Mouse (Mus musculus): Measurements from ENCODE around the gene Lurap1. TPM values are rescaled to one million over a fixed set of nuclear protein-coding genes. Genes with fewer than 3 reads are reported as not detected.

Gene Lurap1
- polyA plus RNA-seq, 1 experiment from 2014 or later, result 2.2 TPM

DNA sequence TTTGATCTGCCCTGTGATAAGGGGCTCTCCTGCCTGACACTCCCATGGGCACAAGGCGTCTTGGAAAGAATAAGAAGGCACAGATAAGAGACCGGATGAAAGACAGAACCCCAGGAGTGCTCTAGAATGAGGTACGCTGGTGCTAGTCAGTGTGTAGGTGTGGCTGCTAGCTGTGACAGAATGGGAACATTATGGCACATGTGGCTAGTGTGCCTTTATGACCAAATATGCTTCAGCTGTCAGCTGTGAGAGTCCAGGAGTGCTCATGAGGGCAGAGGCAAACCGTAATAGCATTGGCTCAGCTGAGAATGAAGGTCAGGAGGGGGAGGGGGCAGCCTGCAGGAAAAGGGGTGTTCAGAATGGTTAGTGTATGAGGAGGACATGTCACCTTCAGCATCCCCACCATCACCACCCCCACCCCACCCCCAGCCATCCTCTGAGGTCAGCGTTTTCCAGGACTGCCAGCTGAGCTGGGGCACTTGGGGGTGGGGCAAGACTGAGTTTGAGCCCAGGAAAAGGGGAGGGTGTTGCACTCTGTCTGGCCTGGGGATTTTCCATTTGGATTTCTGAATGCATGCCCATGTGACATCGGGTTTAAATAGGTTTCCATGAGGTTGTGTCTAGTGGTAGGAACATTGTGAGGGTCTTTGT is 23.5 kb upstream of the Lurap1 start:
- ATAC-seq, result no peak
- Histone ChIP-seq H3K9ac (replicated peaks) (no peak overlapping the region), H3K27ac (no peak overlapping the region), H3K36me3 (no peaks in the 10 kb centered on the region), H3K4me2 (replicated peaks) (no peak overlapping the region), H3K4me3 (replicated peaks) (no peak overlapping the region), H3K4me1 (replicated peaks) (peaks cover 33% of the 10 kb centered on the region), H3K27me3 (no peaks in the 10 kb centered on the region), H3K9me3 (no peaks in the 10 kb centered on the region)
- WGBS, result 42% methylated on average over 6 of the region's 6 CpGs

DNA sequence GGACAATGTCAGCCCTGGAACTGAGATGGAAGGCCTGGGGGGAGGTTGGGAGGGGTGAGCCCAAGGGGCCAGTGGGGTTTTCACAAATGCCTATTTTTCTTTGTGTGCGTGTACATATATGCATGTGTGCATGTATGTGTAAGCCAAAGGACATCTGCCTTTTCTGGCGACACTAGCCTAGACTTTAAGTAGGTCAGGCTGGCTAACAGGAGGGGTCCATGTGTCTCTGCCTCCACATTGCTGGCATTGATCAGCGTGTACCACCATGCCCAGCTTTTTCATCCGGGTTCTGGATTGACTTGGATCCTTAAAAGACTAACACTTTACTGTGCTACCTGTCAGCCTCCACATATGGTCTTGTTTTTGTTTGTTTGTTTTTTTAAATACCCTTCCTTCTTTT is 22.6 kb upstream of the Lurap1 start:
- H3K4me3 ChIP-seq (replicated peaks), result no peak overlapping the region
- H3K27ac ChIP-seq, result no peak overlapping the region
- peaks cover 33% of the 10 kb centered on the region for H3K4me1 ChIP-seq (replicated peaks)
- no peak overlapping the region for H3K9ac ChIP-seq (replicated peaks)
- H3K4me2 ChIP-seq (replicated peaks), result no peak overlapping the region
- WGBS, result 94% methylated on average over 4 of the region's 4 CpGs
- H3K9me3 ChIP-seq, result no peaks in the 10 kb centered on the region
- no peaks in the 10 kb centered on the region for H3K27me3 ChIP-seq
- H3K36me3 ChIP-seq, result no peaks in the 10 kb centered on the region
- ATAC-seq, result no peak

DNA sequence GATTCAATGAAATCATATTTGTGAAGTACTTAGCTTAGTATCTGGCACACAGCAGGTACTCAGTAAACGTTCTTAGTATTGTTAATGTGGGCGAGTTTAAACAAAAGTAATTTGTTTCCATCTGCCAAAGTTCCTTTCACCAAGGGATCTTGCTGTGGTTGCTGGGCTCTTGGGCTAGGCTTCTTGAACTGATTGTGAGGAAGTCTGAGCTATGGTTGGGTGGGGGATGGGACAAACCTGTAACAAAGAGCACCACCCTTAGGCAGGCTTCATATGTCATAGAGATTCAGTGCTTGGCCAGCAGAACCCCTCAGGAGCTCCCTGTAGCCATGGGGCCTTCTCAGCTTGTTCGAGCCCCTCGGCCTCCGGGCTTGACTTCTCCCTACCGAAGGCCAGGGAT is 21.9 kb upstream of the Lurap1 start, which contains the start of the genes 1700042G07Rik and Gm49337:
Gene 1700042G07Rik, plus strand, starts transcription at position 301 of the 400 bp plus-strand sequence.
Gene Gm49337, plus strand, starts transcription at position 313 of the 400 bp plus-strand sequence.
- 89% methylated on average over 6 of the region's 6 CpGs for WGBS
- no peaks in the 10 kb centered on the region for H3K27me3 ChIP-seq
- H3K9ac ChIP-seq (replicated peaks), result no peak within 1 kb of the TSS
- peaks cover 33% of the 10 kb centered on the region for H3K4me1 ChIP-seq (replicated peaks)
- no peak for ATAC-seq
- H3K4me3 ChIP-seq (replicated peaks), result no peak within 1 kb of the TSS
- no peaks in the 10 kb centered on the region for H3K9me3 ChIP-seq
- no peaks in the 10 kb centered on the region for H3K36me3 ChIP-seq
- H3K4me2 ChIP-seq (replicated peaks), result no peak within 1 kb of the TSS
- H3K27ac ChIP-seq, result no peak within 1 kb of the TSS

DNA sequence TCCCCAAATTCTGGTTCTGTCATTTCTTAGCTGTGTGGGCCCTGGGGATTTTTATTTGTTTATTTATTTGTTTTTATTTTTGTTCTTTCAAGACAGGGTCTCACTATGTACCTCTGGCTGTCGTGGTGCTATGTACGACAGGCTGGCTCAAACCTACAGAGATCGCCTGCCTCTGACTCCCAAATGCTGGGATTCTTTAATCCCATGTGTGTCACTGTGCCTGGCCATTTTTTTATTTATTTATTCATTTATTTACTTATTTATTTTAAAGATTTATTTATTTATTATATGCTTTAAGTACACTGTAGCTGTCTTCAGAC is 18.2 kb upstream of the Lurap1 start:
- Histone ChIP-seq H3K4me1 (replicated peaks) (peaks cover 3% of the 10 kb centered on the region; the same call in 1 of the 2 replicates), H3K36me3 (no peaks in the 10 kb centered on the region), H3K27ac (no peak overlapping the region), H3K4me3 (replicated peaks) (no peak overlapping the region), H3K9ac (replicated peaks) (no peak overlapping the region), H3K9me3 (no peaks in the 10 kb centered on the region), H3K27me3 (no peaks in the 10 kb centered on the region), H3K4me2 (replicated peaks) (no peak overlapping the region)
- WGBS, result 73% methylated on average over 3 of the region's 3 CpGs
- peak; percentile 46 for ATAC-seq

DNA sequence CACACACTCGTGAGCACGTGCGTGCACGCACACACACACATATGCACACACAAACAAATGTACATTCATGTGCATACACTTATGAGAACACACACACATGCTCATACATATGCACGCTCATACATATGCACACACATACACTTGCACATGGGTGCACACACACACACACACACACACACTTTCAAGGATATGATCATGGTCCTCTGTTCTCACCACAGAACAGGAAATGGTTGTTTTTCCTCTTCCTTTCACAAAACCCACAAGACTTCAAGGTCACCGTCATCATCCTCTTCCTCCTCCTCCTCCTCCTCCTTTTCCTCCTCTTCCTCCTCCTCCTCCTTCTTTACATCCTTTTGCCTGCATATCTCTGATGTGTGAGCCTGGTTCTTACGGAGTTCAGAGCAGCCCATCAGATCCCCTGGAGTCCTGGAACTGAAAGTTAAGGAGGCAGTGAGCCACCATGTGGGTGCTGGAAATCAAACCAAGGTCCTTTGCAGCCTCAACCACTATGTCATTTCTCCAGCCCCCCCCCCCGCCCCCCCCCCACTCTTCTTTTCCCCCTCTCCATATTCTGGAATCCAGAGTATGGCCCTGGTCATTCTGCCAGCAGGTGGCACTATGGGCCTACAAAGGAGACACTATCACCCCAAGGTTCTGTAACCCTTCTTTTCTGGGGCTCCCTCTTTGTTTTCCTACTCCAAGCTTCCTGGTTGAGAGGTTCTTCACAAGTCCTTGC is 17.6 kb upstream of the Lurap1 start:
- H3K27ac ChIP-seq, result no peak overlapping the region
- ATAC-seq, result peak; percentile 84
- 86% methylated on average over 7 of the region's 8 CpGs for WGBS
- H3K27me3 ChIP-seq, result no peaks in the 10 kb centered on the region
- no peaks in the 10 kb centered on the region for H3K36me3 ChIP-seq
- H3K4me1 ChIP-seq (replicated peaks), result no peaks in the 10 kb centered on the region
- no peak overlapping the region for H3K9ac ChIP-seq (replicated peaks)
- no peak overlapping the region for H3K4me3 ChIP-seq (replicated peaks)
- H3K9me3 ChIP-seq, result no peaks in the 10 kb centered on the region
- H3K4me2 ChIP-seq (replicated peaks), result no peak overlapping the region

DNA sequence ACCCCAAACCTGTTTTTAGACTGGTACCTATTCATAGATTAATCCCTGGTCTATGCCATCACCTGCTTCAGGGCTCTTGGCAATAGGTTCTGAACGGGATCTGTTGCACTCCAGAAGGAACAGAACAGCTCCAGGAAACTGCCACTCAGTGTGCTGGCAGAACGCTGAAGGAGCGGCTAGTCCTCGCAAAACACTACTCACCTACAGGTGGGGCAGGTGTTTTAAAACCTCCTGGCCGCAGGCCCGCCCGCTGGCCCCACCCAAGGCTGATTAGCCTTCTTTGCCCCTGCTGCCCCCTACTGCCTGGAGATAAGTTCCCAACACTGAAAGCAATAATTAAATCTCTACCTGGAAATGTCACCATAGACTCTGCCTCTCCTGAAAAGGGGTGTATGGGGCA is 16.3 kb upstream of the Lurap1 start, which contains the start of gene Tspan1:
Gene Tspan1, minus strand, starts transcription at position 198 of the 400 bp plus-strand sequence.
- H3K4me3 ChIP-seq (replicated peaks), result no peak within 1 kb of the TSS
- H3K4me2 ChIP-seq (replicated peaks), result no peak within 1 kb of the TSS
- no peak within 1 kb of the TSS for H3K9ac ChIP-seq (replicated peaks)
- no peaks in the 10 kb centered on the region for H3K27me3 ChIP-seq
- H3K9me3 ChIP-seq, result no peaks in the 10 kb centered on the region
- H3K4me1 ChIP-seq (replicated peaks), result no peaks in the 10 kb centered on the region
- no peak within 1 kb of the TSS for H3K27ac ChIP-seq
- H3K36me3 ChIP-seq, result no peaks in the 10 kb centered on the region
- WGBS, result 42% methylated on average over 7 of the region's 7 CpGs
- ATAC-seq, result no peak

DNA sequence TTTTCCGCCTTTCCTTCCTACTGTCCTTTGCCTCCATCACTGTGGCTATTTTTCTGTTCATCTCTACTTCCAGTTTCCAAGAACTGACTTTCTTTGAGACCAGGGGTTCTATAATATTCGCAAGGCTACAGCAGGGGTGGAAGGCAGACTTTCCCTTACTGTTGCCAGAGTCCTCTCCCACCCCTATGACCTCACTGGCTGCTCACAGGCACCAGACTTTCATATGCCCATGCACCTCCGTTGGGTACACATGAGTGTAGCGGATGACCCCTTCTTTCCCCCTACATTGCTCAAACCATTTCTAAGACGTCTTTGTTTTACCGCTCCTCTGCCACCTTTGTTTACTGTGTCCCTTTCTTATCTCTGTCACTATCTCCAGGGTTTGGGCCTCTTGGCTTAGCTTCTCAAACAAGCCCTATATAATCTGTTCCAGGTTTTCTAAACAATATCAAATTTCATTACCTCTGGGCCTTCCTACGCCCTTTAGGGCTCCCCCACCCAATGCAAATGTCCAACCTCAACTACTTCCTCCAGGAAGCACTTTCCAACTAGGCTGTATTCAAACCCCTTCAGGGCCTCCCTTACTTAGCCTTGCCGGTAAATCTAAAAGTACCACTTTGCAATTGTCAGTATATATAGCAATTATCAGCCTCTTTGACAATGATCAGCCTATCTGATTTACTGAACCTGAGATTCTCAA is 14.7 kb upstream of the Lurap1 start:
- Histone ChIP-seq H3K27me3 (no peaks in the 10 kb centered on the region), H3K9ac (replicated peaks) (no peak overlapping the region), H3K4me1 (replicated peaks) (no peaks in the 10 kb centered on the region), H3K9me3 (no peaks in the 10 kb centered on the region), H3K4me2 (replicated peaks) (no peak overlapping the region), H3K4me3 (replicated peaks) (no peak overlapping the region), H3K36me3 (no peaks in the 10 kb centered on the region), H3K27ac (no peak overlapping the region)
- WGBS, result 85% methylated on average over 8 of the region's 8 CpGs
- ATAC-seq, result no peak

DNA sequence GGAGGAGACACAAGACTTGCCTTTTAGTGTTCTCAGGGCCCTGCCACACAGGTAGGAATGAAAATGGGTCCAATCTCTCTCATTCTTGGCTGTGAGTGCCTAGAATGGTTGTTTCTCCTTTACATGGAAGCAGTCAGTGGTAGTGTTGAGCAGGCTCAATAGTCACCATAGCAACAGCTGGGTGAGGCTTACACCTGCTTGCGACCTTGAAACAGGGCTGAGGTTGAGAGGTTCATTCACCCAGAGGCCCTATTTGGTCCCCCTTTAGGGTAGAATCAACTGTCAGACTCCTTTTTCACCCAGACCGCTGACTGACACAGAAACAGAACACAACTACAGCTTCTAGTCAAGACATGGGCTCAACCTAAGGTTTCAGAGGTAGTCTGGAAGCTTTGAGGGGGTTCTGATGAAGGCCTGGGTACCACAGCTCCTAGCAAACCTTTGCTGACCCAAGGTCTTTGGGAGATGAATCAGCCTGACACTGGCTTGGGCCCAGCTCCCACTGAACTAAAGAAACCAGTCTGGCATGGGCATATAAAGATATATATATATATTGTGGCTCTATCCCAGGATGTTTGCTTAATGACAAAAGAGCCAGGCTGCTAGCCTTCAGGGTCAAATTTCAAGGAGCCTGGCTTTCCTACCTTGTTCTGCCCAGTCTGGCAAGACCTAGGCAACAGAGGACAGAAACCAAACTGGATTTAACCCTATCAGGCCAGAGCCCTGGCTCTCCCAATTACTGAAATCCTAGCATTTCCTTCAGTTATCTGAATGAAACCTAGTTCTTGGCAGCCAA is 13.8 kb upstream of the Lurap1 start:
- Histone ChIP-seq H3K27ac (no peak overlapping the region), H3K36me3 (peaks cover under 1% of the 10 kb centered on the region; the same call in 1 of the 2 replicates), H3K27me3 (no peaks in the 10 kb centered on the region), H3K9ac (replicated peaks) (no peak overlapping the region), H3K4me1 (replicated peaks) (no peaks in the 10 kb centered on the region), H3K4me2 (replicated peaks) (no peak overlapping the region), H3K9me3 (no peaks in the 10 kb centered on the region), H3K4me3 (replicated peaks) (no peak overlapping the region)
- no peak for ATAC-seq
- 80% methylated on average over 2 of the region's 2 CpGs for WGBS

DNA sequence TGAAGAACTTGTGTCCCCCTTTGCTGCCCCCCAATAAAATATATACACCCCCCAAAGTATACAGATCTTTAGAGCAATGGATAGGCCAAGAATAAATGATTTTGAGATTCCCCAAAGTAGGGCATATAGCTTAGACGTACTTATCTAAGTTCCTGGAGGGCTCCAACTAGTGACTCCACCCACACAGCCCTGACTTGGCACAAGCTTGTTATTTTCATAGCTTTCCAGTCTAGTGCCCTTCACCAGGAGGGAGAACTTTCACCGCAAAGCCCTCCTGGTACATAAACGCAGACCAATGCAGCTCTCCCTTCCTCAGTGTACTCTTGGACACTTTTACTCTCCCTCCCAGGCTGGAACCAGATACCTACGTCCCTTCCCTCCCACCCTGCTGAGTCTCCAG is 11.0 kb upstream of the Lurap1 start:
- H3K27me3 ChIP-seq, result no peaks in the 10 kb centered on the region
- H3K4me1 ChIP-seq (replicated peaks), result no peaks in the 10 kb centered on the region
- H3K4me3 ChIP-seq (replicated peaks), result no peak overlapping the region
- peaks cover 29% of the 10 kb centered on the region for H3K36me3 ChIP-seq
- WGBS, result 82% methylated on average over 4 of the region's 4 CpGs
- H3K4me2 ChIP-seq (replicated peaks), result no peak overlapping the region
- H3K9me3 ChIP-seq, result no peaks in the 10 kb centered on the region
- no peak for ATAC-seq
- no peak overlapping the region for H3K9ac ChIP-seq (replicated peaks)
- H3K27ac ChIP-seq, result no peak overlapping the region

DNA sequence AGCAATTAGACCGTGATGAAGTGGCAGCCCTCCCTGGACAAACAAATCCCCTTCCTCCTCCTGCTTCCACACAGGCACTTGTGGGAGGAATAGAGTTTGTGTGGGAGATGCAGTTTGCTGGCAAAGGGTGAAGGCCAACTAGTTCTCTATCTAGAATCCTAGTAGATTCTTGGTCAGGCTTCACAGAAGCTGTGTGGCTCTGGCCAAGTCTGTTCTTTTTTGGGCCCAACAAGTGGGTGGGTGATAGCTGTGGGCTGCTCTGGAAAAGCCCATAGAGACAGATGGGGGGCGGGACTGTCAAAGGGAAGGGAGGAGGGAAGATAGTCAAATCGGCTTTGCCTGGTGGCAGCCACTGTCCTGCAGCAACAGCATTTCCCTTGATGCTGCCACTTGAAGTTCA is 9.6 kb upstream of the Lurap1 start:
- whole genome bisulfite sequencing, result 83% methylated on average over 3 of the region's 3 CpGs
- no peaks in the 10 kb centered on the region for H3K4me1 ChIP-seq (replicated peaks)
- ATAC-seq, result no peak

DNA sequence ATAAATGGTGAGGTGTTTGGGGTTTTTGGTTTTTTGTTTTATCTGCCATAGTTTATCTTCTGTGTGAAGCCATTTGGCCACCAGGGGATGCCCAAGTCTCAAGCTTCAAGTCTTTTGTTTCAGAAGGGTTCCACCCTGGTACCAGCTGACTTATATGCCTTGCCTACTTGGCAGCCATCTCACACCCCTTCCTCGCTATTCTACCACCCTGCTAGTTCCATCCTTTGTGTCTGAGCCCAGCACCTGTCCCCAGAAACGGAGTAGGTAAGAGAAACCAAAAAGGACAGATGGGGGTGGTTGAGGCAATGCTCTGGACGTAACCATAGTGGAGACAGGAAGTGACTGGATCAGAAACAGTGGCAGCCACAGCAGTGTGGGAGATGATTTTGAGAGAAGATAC is 8.8 kb upstream of the Lurap1 start:
- WGBS, result 81% methylated on average over 3 of the region's 3 CpGs
- H3K9me3 ChIP-seq, result no peaks in the 10 kb centered on the region
- no peak overlapping the region for H3K27ac ChIP-seq
- H3K27me3 ChIP-seq, result no peaks in the 10 kb centered on the region
- peak; percentile 62; the same call in 1 of the 2 replicates for ATAC-seq
- no peak overlapping the region for H3K4me2 ChIP-seq (replicated peaks)
- peaks cover 51% of the 10 kb centered on the region for H3K36me3 ChIP-seq
- H3K4me3 ChIP-seq (replicated peaks), result no peak overlapping the region
- no peak overlapping the region for H3K9ac ChIP-seq (replicated peaks)
- no peaks in the 10 kb centered on the region for H3K4me1 ChIP-seq (replicated peaks)

More for the DNA sequence above, 9.6 kb upstream of the Lurap1 start:
- Histone ChIP-seq H3K4me2 (replicated peaks) (no peak overlapping the region), H3K27ac (no peak overlapping the region), H3K9me3 (no peaks in the 10 kb centered on the region), H3K4me3 (replicated peaks) (no peak overlapping the region), H3K9ac (replicated peaks) (no peak overlapping the region), H3K27me3 (no peaks in the 10 kb centered on the region), H3K36me3 (peaks cover 43% of the 10 kb centered on the region)

Measured in midbrain, embryonic 13.5 days (tissue).